Comparison of ENCODE assay signal across 19 mouse cellular contexts in the genomic region with DNA sequence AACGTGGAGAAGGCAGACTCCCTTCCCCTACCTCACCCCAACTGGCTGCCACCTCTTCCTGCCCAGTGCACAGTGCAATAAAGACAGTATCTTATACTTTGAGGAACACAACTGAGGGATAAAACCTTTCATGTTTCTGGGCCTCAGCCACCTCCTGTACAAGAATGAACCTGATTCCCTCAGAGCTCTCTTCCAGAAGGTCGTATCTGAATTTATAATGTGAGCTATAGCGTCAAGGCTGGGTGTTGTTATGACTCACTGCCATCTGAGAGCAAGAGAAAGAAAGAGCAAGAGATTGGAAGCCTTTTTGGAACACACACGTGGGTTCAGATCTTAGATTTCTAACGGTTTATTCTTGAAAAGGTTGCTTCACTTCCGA. TPM values are rescaled to one million over a fixed set of nuclear protein-coding genes. Genes with fewer than 3 reads are reported as not detected.
"Had no signal": no experiment of that assay in that cellular context is flagged by ENCODE, and none has a peak within 500 bp of the region (broad histone marks: within the 10 kb centered on the region; RNA-seq: fewer than 3 reads in every experiment).

No protein-coding gene starts in this region.

- H3K4me3 ChIP-seq: layer of hippocampus, adult 2 months; limb, embryonic 12.5 days; liver, embryonic 13.5 days; lung, embryonic 15.5 days; midbrain, embryonic 12.5 days had no signal

- DNase-seq: kidney, postnatal 10 days; kidney, postnatal 4 days; liver; liver, embryonic 13.5 days; liver, postnatal 0 days; retina, postnatal 1 day; right cerebral cortex, postnatal 25 days; thymus, postnatal 4 days had no signal

- H3K4me1 ChIP-seq: limb, embryonic 12.5 days; lung, embryonic 15.5 days had no signal

- H3K9me3 ChIP-seq: limb, embryonic 12.5 days; liver, embryonic 13.5 days; lung, embryonic 15.5 days; midbrain, embryonic 12.5 days had no signal

- H3K9ac ChIP-seq: limb, embryonic 12.5 days; liver, embryonic 13.5 days; liver, postnatal 0 days; lung, embryonic 15.5 days; midbrain, embryonic 12.5 days had no signal

- H3K27me3 ChIP-seq: limb, embryonic 12.5 days; liver, embryonic 13.5 days; lung, embryonic 15.5 days; midbrain, embryonic 12.5 days had no signal

- ATAC-seq: liver, postnatal 0 days had no signal

- H3K27ac ChIP-seq: layer of hippocampus, adult 2 months; limb, embryonic 12.5 days; liver, embryonic 13.5 days; lung, embryonic 15.5 days; midbrain, embryonic 12.5 days had no signal

- H3K36me3 ChIP-seq: limb, embryonic 12.5 days; liver, embryonic 13.5 days; lung, embryonic 15.5 days; midbrain, embryonic 12.5 days had no signal

- H3K4me2 ChIP-seq: limb, embryonic 12.5 days; liver, embryonic 13.5 days; lung, embryonic 15.5 days; midbrain, embryonic 12.5 days had no signal

RNA-seq across cellular contexts. Expression of gene Mptx2, which starts 44.7 kb away (rescaled TPM):
- total RNA-seq: layer of hippocampus, adult 2 months; layer of hippocampus, postnatal 10 days; left cerebral cortex, postnatal 36 days; megakaryocyte-erythroid progenitor cell, adult 5-6 weeks had no signal
- polyA plus RNA-seq: kidney, embryonic 14.5 days; limb, embryonic 12.5 days; liver, embryonic 13.5 days; liver, postnatal 0 days; lung, embryonic 15.5 days; midbrain, embryonic 12.5 days; midbrain, embryonic 16.5 days; stomach, embryonic 16.5 days had no signal

RNA-seq across cellular contexts. Expression of gene Cadm3, which starts 45.3 kb away (rescaled TPM):
- total RNA-seq: megakaryocyte-erythroid progenitor cell, adult 5-6 weeks had no signal

RNA-seq across cellular contexts. Expression of gene Olfr418, which starts 56.4 kb away (rescaled TPM):
- total RNA-seq: layer of hippocampus, adult 2 months; layer of hippocampus, postnatal 10 days; left cerebral cortex, postnatal 36 days; megakaryocyte-erythroid progenitor cell, adult 5-6 weeks had no signal
- polyA plus RNA-seq: kidney, embryonic 14.5 days; limb, embryonic 12.5 days; liver, embryonic 13.5 days; liver, postnatal 0 days; lung, embryonic 15.5 days; midbrain, embryonic 12.5 days; midbrain, embryonic 16.5 days; small intestine, adult 2 months; stomach, embryonic 16.5 days had no signal
